Mouse (Mus musculus) gastrocnemius, adult 8-10 months (tissue): ENCODE results near the gene Alkbh6. TPM values are rescaled to one million over a fixed set of nuclear protein-coding genes. Genes with fewer than 3 reads are reported as not detected.

Experiments
- DNase-seq, 2 experiments: peaks; one replicate each; pipeline ENCODE4 v3.0.0; 2022; ENCODE audit warnings: low spot score in 2 of 2
- total RNA-seq, 4 experiments: library from RNA; stranded (reverse); gene quantifications; 2 replicates each; pipeline ENCODE4 v1.2.4; 2022

Alkbh6 gene
- total RNA-seq, 4 experiments from 2014 or later, result 21.4 to 31.1 (median 26.4) TPM

DNA sequence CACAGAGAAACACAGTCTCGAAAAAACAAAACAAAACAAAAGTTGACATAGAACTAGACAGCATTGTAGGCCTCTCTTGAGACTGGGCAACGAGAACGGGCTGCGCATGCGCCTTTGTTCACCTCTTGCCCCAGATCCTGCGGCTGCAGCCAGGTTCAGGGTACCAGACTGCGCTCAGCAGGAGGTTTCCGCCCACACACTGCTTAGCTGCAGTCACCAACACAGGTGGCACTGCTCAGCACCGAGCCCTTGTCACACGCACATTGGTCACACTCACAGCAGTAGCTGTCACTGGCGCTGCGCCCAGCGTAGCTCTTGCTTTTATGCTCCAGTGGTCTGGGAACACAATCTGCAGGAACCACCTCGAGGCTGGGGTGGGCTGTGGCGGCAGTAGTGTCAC lies 18.6 kb downstream of the Alkbh6 start:
- no peak for DNase-seq

DNA sequence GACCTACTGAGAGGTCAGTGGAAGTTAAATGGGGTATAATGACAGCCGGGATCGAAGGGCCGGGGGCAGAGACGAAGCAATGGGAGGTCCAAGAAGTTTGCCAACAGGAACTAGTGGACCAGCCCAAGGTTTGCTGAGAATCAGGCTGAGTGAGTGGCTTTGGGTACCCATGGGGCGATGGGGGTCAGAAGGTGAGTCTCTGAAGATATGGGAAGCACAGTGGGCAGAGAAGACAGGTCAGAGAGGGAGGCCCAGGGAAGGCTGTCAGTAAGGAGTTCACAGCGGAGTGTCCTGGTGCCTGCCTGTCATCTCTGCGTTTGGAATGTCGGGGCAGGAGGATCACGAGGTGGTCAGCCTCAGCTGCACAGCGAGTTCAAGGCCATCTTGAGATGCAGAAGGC lies 19.9 kb downstream of the Alkbh6 start:
- no peak for DNase-seq

DNA sequence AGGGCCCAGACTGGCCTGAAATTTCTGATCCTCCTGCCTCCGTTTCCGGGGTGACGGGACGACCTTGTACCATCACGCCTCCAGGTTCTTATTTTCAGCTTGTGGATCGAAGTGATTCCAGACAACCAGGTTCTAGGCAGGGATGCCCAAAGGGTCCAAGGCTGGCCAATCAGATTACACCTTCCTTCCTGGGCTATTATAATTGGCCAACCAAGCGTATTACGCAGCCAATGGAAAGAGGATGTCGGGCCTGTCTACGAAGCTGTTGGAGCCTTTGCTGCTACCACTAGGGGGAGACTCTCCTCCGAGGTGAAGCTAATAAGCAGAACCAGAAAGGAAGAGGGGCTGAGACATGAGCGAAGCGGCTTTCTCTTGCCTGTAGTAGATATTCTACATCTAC lies 23.4 kb downstream of the Alkbh6 start:
- peak; percentile 42 to 43 for DNase-seq

DNA sequence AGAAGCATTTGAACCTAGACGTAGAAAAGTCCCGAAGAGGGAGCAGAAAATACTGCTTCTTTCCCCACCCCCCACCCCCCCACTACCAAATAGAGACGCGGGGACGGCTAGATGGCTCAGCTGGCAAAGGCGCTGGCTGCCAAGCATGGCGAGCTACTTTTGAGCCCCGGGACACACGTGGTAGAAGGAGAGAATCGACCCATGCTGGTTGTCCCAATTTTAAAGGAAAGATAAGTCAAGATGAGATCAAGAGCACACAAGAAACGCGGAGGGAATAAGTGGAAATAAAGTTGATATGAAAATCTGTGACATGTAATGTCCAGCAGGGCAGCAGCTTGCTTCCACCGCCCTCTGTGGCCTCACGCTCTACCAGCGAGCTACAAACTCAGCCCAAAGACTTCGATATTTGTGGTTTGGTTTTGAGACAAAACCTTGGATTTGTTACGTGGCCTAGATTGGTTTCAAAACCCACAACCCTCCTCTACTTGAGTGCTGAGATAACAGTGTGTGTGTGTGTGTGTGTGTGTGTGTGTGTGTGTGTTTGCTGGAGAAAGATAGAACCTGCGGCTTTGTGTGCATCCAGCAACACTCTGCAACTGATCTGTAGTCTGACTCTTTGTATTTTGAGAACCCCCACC lies 24.2 kb downstream of the Alkbh6 start:
- DNase-seq, result no peak

DNA sequence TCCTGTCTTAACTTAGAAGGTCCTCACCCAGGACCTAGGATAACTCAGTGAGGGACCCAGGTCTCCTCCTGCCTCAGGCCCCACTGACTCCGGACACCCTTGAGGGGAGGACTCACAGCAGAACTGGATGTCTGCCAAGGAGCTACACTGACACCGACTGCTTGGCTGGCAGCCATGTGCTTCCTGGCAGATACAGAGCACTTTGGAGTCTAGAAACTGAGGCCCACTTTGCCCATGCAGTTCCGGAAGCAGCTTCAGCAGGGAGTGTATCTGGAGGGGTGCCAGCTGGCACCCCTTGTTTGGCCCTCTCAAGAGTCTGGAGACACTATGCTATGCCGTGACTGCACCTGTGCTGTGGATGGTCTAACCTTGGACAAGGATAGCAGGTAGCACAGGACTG lies 24.9 kb downstream of the Alkbh6 start:
- DNase-seq, result peak; percentile 17 to 18

DNA sequence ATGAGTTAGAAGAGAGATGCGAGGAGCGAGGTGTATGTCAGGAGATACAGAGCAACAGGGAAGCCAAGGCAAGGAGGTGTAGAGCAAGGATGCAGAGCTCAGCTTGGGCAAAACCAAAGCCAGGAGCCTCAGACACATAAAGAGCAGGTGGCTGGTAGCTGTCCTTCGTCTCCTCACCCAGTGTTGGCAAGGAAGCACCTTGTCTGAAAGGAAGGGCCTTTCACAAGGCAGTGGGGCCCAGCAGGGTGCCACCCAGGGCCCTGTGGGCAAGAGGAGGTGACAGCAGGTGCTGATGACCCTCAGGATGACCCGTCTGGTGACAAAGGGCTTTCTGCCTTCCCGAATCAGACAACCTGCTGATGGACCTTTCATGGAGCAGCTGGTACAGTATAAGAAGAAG lies 26.0 kb downstream of the Alkbh6 start:
- no peak for DNase-seq

DNA sequence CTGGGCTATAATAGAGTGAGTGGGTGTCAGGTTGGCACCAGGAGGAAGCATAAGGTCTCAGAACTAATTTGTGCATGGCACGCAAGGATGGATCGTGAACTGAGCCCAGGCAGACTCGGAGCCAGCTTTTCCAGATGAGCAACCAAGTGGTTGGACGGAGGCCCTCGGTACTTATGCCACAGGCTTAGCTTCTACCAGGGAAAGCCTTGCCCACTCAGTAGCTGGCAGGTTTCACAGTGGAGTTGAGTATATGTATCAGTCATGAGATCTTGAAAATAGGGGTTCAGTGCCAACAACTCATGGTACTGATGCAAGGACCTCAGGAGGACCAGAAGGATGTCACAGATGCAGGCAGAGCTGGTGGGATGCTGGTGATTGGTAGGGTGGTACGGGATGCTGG lies 27.2 kb downstream of the Alkbh6 start:
- DNase-seq, result no peak

DNA sequence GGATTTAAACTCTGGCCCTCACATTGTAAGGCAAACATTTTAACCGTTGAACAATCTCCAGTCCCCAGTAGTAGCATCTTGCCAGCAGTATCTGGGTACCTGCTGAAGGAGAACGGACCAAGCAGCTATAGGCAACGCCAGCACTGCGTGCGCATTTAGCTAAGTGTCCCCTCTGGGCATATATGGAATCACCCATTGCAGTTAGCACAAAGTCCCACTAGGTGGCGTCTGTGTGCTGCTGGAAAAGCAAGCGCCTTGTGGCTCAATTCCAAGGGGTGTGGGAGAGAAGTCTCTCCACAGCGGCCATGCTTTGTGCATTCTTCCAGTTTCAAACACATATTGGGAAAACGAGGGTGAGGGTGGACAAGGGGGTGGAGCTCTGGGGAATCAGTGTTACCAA lies 27.9 kb downstream of the Alkbh6 start:
- peak; percentile 49 to 66 for DNase-seq

DNA sequence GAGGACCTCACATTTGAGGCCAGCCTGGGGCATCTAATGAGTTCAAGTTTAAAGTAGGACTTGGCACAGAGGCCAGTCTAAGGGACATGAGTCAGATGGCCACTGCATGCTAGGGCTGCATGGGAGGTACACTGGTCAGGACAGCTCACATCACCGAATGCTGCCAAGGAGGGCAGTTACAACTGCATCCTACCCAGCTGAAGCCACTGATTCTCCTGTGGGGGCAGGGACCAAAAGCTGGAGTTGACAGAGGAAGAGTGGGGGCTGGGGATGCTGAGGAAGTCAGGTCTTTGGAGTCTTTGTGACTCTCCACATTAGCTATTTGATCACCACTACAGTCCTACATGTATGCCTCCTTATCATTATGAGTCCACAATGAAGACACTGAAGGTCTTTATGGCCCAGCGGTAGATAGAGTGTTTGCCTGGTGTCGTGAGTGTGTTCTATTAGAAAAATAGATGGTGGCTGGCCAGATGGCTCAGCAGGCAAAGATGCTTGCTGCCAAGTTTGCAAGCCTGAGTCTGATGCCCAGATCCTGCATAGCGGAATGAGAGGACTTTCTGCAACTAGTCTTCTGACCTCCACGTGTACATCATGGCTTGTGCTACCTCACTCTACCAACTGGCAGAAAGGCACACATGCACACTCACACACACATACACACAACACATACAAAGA lies 31.1 kb downstream of the Alkbh6 start:
- DNase-seq, result no peak

DNA sequence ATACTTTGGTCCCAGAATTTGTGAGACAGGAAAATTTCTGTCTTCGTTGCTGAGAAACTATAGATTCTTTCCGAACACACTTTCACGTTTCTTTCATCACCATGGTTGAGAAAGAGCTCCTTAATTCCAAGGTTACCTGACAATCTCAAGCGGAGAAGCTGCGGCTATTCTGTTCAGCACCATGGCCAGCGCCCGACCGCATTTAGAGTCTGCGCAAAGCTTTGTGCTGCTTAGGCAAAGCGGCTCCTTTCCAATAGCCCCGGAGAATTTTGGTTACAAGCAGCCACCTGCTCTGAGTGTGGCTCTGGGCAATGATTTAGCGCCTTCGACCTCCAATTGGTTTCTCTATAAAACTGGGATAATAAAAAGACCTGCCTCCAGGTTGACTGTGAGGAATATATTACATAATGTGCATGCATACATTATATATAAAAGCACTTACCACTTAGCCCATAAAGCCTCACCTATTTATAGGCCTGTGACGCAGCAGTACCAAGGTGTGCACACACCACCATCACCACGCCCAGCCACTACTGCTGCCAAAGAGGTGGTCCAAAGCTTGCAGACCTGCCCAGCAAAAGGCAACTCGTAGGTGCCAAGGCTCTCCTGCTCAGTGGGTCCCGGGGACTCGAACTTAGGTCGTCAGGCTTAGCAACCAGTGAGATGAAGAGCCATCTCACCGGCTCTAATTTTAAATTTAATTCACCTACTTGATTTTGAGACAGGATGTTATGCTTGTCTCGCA lies 38.3 kb downstream of the Alkbh6 start:
- no peak for DNase-seq

DNA sequence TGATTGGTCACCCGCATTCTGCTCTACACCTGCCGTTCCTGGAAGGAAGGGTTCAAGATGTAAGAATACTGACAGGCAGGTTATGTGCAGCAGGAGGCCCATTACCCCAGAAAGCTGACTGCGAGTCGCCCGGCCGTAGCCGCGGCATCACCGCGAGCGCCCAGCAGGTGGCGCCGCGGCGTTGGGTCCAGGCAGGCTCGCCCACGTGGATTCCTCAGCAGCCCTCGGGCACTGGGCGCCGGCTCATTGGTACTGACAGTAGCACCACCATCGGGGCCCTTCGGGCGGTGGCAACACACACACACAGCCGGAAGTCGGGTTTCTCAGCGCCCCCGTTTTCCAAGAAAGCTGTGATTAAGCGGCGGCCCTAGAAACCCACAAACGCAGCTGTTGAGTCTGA lies 39.3 kb downstream of the Alkbh6 start:
- DNase-seq, result peak; percentile 31 to 32

DNA sequence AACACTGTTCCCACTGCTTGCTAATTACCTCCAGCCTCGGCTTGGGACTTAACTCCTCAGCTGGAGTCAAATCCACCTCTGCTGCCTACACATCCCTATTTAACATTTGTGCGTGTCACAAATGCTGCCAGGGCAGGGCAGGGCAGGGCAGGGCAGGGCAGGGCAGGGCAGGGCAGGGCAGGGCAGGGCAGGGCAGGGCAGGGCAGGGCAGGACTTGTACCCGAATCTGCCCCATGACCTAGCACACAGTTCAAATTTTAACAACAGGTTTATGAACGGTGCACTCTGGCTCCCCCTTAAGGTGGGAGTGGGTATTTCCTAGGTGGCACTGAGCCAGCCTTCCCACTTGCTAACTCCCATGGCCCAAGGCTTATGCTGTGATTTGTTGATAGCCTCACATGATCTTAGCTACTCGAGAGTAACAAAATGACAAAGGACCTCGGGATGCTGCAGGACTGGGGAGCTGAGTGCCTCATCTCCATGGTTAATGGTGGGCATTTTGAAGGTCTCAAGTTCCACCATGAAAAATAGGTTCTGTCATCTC lies 44.8 kb downstream of the Alkbh6 start:
- peak; percentile 49 to 56 for DNase-seq

DNA sequence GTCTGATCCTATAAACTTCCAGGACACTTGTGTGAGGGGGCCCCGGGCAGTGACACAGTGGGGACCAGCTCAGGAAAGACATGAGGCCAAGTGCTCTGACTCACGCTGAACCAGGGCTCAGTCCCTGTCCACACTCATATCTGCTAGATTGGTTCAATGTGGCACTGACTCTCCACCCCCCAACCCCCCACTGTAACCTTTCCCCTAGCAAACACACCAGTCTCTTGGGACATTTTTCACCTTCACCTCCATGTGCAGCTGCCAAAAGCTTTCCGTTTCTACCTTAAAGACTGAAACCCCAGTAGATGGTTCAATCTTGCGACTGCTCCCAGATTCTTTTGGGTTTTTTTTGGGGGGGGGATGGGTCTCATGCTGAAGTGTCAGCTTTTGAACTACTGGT lies 45.5 kb downstream of the Alkbh6 start:
- no peak for DNase-seq

DNA sequence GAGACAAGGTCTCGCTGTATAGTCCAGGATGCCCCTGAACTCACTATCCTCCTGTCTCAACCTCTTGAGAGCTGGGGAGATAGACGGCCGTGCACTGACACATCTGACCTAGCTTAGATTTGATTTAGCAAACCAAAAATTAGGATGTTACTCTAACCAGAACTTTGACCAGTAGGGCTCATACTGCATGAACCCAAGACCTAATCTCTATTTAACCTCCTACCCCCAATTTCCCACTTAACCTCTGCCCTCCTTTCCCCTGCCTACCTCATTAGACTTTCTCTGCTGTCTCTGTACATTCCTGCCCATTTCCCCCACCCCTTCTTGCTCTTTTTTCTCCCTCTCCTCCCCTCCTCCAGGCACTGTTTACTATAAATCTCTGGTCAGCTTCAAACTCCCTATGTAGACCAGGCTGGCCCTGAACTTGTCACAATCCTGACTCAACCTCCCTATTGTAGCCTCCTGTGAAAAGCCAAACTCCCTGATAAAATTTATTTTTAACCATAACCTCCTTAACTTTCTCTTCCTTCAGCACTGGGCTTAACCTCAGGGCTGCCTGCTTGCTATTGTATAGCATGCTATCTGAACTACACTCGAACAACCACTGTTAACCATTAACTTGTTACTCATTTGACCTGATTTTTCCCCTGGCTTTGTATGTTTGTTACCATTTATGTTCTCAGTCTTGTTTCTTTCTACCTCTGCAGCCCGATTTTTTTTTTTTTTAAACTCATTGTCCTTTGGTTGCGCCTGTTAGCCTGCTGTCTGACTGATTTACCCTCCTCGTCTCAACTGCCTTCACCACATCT lies 50.1 kb downstream of the Alkbh6 start:
- DNase-seq, result no peak

DNA sequence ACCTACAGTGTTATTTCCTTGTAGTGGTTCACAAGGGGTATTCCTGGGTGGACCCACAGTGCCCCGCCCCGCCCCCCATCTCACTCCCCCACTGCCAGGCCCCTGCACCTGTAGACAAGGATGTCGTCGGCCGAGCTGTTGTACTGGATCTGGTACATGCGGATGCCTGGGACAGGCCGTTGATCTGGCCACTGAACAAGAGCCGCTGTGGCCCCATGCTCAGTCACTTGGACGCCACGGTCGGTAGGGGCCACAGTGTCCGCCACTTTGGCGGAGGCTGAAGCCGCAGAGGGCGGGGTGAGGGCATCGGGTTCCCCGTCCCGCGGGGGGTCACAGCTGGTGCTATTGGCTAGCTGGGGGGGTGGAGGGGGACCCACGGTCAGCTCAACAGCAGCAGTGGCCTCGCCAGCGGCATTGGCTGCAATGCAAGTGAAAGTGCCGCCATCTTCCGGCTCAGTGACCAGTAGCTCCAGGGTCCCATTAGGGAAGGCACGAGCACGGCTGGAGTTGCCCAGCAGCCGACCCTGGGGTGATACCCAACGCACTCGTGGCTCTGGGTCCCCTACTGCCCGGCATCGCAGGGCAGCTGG lies 50.9 kb downstream of the Alkbh6 start:
- no peak for DNase-seq

DNA sequence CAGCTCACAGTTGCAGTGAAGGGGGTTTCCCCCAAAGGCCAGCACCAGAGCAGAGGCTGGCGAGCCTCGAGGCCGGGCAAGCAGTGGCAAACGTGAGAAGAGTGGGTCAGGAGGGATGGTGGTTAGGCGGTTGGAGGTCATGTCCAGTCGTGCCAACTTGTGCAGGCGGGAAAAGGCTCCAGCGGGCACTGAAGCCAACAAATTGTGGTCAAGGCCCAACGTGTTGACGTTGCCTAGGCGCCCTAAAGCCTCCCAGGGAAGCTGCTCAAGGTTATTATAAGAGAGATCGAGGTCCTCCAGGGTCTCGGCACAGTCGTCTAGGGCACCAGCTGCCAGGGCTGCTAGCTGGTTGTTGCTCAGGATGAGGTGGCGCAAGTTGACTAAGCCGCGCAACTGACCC lies 51.5 kb downstream of the Alkbh6 start:
- DNase-seq, result no peak

DNA sequence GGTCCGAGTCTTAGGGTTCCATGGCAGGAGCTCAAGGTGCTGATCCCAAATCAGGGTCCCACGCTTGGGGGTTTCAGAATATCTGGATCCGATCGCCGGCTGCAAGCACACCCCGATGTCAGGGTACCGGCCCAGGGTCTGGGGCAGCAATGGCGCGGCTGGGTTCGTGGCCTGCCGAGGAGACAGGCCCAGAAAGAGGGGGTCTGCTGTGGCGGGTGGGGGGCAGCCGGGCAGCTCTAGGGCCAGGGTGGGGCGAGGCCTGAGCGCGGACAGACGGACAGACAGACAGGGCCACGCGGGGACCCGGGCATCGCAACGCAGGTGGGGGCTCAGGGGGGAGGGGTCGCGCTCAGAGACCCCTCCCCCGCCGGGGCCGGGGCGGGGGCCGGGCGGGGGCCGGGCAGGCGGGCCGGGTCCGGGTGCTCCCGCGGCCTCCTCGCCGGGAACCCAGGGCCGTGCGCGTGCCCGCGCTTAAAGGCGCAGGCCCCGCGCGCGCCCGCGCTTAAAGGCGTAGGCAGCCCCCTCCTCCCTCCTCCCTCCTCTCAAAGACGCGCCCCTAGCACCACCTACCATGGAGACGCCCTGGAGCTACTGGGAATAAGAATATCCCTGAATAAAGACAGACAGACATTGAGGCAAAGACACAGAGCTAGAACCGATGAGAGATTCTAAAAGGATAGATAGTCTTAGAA lies 54.3 kb downstream of the Alkbh6 start, which contains the start of gene Lrfn3:
Lrfn3 (minus strand) TSS at position 121 of the 692 bp plus-strand sequence.
- DNase-seq, result peak in 1 of 2 experiments; percentile 44

DNA sequence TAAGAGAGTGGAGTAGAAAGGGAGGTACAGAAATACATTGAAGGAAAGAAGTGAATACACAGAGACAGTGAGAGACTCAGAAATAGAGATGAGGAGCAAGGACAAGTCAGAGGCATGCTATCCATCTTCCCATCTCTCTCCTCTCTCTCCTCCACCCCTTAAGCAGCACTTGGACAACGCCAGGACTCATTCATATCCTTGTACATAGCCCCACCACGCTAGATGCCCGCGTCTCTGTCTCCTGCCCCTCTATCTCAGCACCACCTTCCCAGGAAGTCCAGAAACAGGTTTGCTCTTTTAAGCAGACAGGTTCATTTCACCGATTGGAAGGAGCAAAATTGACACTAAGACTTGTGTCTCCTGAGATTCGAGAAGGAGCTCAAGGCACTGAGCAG lies 54.8 kb downstream of the Alkbh6 start:
- DNase-seq, result no peak
